Mouse (Mus musculus) CD4-positive, CD25-positive, alpha-beta regulatory T cell, adult 4 months (primary cell): ENCODE measurements around the gene Mapkapk3. TPM values are rescaled to one million over a fixed set of nuclear protein-coding genes. Genes with fewer than 3 reads are reported as not detected.
A peak's percentile ranks its signal among the peaks of the same experiment; 100 is the strongest.

ENCODE experiments used
- ATAC-seq: one replicate; pipeline ENCODE4 v1.8.0; 2017
- polyA plus RNA-seq, 2 experiments: library from polyadenylated mRNA; unstranded; fragments of 100-300 nt; shearing (Covaris generic); gene quantifications; one replicate each; pipeline ENCODE4 v1.2.1; 2017

Mapkapk3 gene
- polyA plus RNA-seq = 10 to 100 TPM; 52.7 to 58.5 TPM

- peak; percentile 77 for ATAC-seq
These were observed at the start of gene Mapkapk3 for GRCm38 (mm10) chr9:107289211-107290076. TSS of gene Mapkapk3 (minus strand) at chr9:107289877.

DNA sequence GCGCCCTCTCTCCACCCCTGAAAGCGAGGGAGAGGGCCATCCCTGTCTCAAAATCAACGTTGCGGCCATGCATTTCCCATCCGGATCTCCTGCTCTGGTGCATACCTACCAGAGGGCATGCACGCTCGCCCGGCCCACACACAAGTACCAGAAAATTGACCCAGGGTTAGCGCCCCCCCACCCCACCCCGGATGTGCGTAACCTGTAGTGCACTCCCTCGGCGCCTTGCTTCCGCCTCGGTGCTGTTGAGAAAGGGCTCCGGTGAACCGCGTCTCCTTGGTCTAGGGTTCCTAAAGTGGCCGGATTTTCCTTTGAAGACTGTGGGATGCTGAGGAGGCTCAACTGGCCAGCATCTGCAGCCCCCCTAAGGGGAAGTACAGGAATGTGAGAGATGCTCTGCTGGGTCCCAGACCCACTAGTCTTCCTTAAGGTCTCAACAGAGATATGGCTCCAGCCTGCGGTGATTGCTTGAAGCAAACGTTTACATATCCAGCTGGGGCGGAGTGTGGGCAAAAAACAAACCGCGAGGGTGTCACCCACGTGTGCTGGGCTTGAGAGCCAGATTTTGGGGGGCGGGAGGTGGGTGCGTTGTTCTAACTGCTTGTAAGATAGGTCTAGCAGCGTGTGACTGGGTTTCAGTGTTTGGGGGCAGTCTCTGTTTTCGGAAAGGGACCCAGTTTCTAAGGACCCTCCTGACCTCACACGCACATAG, 48.7 kb upstream of the Mapkapk3 start, which contains the start of gene Hemk1:
Gene Hemk1 (minus strand): TSS at position 179 of the 712 bp plus-strand sequence.
- ATAC-seq = peak; percentile 53

GRCm38 (mm10) chr9:107336386-107336785, 46.7 kb upstream of the Mapkapk3 start:
- ATAC-seq = no peak

DNA sequence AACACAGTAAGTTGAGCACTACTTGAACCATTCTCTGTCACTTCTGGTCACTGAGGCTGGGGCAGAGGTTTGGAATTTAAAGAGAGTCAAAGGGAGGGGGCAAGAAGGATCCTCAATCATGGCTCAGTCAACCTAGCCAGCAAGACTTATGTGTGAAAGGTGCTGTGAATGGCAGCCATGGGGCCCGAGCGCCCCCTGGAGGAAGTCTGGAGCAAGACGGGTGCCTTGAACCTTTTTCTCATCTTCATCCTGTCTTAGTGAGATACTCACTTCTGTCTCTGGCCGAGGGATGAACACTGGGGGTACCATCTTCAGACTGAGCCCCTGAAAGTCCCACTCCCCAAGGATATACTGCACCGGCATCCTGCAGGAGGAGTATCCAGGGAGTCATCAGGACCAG, 46.2 kb upstream of the Mapkapk3 start:
- ATAC-seq = peak; percentile 28

GRCm38 (mm10) chr9:107335046-107335445, 45.4 kb upstream of the Mapkapk3 start:
- no peak for ATAC-seq

DNA sequence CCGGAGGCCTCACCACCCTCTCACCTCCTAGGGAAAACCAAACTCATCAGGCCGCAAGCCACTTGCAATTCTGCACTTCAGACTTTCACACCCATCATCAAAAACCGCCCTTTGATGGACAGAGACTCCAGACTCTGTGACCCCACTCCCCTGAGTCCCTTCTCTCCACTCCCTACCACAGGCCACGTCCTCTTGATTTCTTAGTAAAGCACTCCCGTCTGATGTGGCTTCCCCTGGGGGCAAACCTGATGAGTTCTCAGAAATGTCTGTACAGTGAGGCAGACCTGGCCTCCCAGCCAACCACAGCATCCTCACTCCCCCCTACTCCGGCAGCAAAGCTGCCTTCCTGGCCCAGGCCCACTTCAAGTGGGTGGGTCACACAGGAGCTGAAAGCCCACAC, 44.7 kb upstream of the Mapkapk3 start:
- peak; percentile 65 for ATAC-seq

DNA sequence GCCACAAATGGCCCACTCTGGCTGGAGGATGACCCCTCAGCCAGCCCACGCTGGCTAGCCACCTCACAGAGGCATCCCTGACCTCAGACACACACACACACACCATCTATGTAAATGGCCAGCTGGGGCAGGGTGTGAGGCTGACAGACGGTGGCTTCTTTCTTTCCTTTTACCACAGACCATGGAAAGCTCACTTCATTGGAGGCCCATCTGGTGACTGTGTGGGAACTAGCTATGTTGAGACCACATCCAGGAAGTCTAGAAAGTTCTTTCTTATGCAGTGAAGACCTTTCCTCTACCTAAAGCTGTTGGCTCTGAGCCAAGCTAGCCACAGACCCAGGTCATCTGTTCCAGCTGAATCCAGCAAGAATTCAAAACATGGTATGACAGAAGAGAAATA, 44.0 kb upstream of the Mapkapk3 start:
- peak; percentile 22 for ATAC-seq

- no peak for ATAC-seq
These were observed 41.1 kb upstream of the Mapkapk3 start for GRCm38 (mm10) chr9:107330791-107331190.

DNA sequence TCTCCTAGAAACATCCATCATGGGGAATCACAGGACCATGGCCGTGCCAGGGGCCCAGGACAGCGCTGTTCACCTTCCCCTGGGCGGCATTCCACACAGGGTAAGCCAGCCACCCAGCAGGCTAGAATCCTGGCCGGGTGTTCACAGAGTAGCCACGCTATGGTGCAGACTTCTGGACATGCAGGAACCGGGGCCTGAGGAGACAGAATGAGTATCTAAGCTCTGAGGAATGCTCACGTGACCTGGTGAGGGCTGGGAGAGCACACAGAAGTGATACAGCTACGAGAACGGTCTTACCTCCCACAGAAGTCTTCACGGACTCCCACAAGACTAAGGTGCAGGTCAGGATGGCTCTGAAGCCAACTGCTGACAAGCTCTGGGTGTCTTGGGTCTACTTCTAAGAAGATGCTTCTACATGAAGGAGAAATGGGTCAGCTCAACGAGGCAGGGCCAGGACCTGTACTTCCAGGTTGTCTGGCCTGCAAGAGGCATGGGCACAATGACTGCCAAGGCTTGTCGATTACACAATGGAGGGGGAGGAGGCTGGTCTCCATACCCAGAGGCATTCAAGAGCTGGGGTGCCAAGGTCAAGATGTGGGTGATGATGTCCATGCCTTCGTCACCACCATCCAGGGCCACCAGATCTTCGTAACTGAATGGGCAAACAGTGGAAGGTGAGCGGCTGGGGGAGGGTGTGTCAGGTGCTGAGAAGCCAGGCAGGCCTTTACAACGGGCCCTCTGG, 38.4 kb upstream of the Mapkapk3 start:
- no peak for ATAC-seq

- no peak for ATAC-seq
These were observed 36.2 kb upstream of the Mapkapk3 start for GRCm38 (mm10) chr9:107325904-107326303.

DNA sequence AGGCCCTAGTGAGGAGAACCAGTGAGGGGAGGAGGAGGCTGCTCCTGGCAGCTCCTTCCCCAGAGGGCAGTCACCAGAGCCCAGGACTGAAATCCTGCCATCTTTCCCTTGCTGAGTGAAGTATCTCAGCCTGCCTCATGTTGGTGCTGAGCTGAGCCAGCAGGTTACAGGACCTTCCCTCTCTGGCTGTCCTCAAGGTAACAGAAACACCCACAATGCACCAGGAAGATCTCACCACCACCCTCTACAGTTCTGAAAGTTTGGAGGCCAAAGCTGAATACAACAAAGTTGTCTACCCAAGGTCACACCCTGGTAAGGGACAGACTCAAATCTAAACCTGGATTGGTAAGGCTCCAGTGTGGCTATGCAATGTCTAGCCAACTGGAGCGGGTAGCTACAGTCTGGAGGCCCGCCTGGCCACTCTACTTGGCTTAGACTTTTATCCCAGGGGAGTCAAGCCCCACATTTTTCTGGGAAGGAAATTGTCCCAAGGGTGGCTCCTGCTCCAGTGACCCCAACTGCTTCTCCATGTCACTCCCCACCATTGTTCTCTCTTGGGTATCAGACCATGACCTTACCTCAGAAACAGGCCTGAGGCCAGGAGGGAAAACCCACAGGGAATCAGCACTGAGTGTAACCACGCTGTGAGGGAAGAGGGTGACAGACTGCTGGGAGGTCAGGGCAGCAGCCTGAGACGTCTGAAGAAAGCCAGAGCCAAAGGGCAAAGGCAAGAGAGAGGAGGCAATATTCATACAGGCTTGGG, 35.3 kb upstream of the Mapkapk3 start:
- ATAC-seq = peak; percentile 17

DNA sequence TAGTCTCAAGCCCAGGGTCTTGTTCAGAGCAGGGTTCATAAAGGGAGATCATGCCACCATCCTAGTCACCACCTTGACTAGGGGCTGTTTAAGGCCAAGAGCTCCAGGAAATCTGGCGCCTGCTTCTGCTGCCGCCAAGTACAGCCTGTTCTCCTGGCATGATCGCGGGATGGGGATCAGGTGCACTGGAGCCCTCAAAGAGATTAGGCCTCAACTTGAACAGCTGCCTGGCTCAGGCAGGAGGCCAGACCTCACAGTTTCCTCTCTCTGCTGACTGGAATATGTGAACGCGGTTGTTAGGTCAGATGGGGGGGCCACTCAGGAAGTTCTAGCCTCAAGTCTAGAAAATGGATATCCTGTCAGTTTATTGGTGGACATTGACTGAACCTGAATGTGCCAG, 33.9 kb upstream of the Mapkapk3 start:
- peak; percentile 71 for ATAC-seq

- ATAC-seq = no peak
These were observed 32.9 kb upstream of the Mapkapk3 start for GRCm38 (mm10) chr9:107322461-107323050.

- ATAC-seq = no peak
These were observed 26.1 kb upstream of the Mapkapk3 start for GRCm38 (mm10) chr9:107315791-107316190.

- ATAC-seq = no peak
These were observed 24.2 kb upstream of the Mapkapk3 start for GRCm38 (mm10) chr9:107313926-107314325.

DNA sequence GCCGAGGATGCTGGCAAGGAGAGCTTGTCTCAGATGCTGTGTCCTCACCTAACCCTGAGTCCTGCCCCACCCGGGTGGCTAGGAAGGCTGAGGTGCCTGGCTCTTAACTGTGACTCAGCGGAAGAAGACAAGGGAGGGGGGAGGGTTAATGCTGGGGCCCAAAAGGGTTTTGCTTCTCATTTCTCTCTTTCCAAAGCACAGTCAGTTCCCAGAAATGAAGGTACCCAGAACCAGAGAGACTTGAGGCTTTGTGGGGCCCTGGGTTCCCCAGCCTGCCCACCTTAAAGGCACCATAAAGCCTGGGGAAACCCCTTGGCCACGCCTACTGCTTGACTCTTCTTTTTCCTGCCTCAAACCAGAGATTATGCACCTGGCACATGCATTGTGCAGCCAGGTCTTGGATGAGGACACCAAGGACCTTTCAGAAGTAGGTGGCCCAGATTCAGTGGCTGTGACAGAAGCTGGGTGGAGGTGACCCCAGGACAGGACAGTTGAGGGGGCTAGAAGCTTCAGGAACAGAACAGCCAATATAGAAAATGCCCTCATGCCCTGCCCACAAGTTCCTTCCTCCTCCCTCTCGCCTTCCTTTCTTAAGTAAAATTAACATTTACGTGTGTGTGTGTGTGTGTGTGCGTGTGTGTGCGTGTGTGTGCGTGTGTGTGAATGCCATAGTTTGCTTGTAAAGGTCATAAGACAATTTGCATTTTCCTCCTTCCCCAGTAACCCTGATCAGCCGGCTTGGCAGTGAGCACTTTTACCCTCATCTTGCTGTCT, 23.3 kb upstream of the Mapkapk3 start:
- peak; percentile 87 for ATAC-seq

DNA sequence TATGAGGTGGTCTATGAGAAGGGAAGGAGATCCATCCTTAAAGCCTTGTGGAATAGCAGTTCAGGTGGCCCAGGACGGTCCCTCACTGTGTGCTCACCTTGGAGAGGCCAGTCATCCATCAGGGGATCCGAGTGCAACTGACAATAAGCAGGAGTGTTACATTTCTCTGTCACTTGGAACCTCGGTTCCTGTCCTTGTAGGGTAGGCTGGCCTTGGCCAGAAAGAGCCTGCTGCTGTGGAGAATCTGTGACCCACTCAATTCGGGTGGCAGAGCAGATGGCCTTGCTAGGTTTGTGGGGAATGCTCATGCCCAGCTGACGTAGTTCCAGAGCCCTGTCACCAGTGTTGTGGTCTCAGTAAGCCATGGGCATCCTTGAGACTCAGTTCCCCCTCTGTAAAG, 19.9 kb upstream of the Mapkapk3 start:
- ATAC-seq = no peak

GRCm38 (mm10) chr9:107309171-107309570, 19.5 kb upstream of the Mapkapk3 start:
- ATAC-seq = no peak

DNA sequence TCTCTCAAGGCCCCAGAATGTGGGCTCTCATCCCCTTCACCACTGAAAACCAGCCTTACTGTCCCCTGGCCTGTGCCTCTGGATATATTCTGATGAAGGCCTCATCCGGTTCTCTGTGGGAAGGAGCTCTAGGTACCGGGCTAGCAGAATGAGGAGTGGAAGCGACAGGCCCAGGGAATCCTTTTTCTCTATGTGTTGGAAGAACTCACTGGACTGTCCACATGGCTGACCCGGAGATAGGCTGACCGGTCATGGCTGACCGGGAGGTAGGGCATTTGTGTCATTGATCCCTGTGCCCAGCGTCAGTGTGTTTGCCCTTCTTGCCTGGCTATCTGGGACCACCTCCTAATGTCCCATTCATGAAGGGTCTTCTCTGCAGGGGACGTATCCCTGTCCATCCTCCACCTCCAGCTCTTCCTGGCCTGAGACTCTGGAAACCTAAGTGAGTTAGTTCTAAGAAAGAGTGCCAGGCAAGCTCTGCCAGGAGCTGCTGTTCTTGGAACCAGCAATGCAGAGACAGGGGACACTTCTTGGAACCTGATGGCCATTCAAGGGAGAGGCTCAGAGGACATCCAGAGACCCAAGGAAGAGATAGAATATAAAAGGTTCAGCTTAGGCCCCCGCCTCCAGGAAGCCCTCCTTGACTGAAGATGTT, 18.8 kb upstream of the Mapkapk3 start:
- ATAC-seq = no peak

DNA sequence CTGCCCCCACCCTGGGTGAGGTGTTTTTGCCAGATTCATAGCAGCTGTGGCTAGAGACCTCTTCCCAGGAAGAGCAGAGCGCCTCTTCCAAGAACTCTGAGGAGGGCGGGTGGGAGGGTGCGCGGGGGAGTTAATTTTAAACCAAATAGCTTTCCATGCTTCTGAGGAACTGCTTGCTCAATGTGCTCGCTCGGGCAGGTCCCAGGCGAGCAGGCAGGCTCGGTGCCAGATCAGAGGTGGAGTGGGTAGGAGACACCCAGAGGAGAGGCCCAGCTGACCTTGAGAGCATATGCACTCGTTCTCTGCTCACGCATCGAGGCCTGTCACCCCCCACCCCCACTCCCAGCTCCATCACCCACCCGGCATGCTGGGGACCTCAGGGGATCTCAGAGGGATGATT, 18.2 kb upstream of the Mapkapk3 start:
- no peak for ATAC-seq
